Mouse (Mus musculus): Measurements from ENCODE around the gene Dok1. TPM values are rescaled to one million over a fixed set of nuclear protein-coding genes. Genes with fewer than 3 reads are reported as not detected.

Gene Dok1
- total RNA-seq, 2 experiments from 2014 or later: 1.9 to 2.5 TPM

- DNase-seq (ENCODE audit: extremely low spot score in 1 of 2, low spot score in 1 of 2): no peak
Measured at GRCm38 (mm10) chr6:82987411-82987971, 45.8 kb downstream of the Dok1 start.

Small RNA genes within 50 kb of the gene (microRNA-seq; reads per million reads assigned to microRNA genes)
- 0.20 to 0.55 reads per million in 2 experiments for gene Mir7040

Other genes starting within 250 kb of the Dok1 start
- 10 to 100 TPM; 37.8 to 37.9 TPM for gene Sema4f, start 93.7 kb downstream of the Dok1 start, total RNA-seq (2021)
- gene M1ap, start 86.6 kb downstream of the Dok1 start, total RNA-seq (2021): under 1 TPM in 1 of 2 experiments, not detected in 1; 0.34 TPM
- gene Loxl3, start 702 bp upstream of the Dok1 start, total RNA-seq (2021): 1 to 10 TPM; 3.3 to 3.9 TPM
- gene Aup1, start 21.1 kb upstream of the Dok1 start, total RNA-seq (2021): 100 to 1,000 TPM; 115 to 121 TPM
- 10 to 100 TPM; 51.8 to 52.7 TPM for gene Htra2, start 21.8 kb upstream of the Dok1 start, total RNA-seq (2021)
- gene Dqx1, start 24.4 kb upstream of the Dok1 start, total RNA-seq (2021): 1 to 10 TPM in 1 of 2 experiments, under 1 TPM in 1; 0.81 to 1.1 TPM
- not detected for gene Tlx2, start 36.8 kb upstream of the Dok1 start, total RNA-seq (2021)
- 10 to 100 TPM; 30.3 to 33.0 TPM for gene Pcgf1, start 44.4 kb upstream of the Dok1 start, total RNA-seq (2021)
- gene Lbx2, start 52.9 kb upstream of the Dok1 start, total RNA-seq (2021): under 1 TPM in 1 of 2 experiments, not detected in 1; 0.77 TPM
- gene Ccdc142, start 68.1 kb upstream of the Dok1 start, total RNA-seq (2021): 10 to 100 TPM in 1 of 2 experiments, 1 to 10 TPM in 1; 5.8 to 10.7 TPM
- 1 to 10 TPM; 5.4 to 8.2 TPM for gene Gm42688, start 68.1 kb upstream of the Dok1 start, total RNA-seq (2021)
- gene Mrpl53, start 75.6 kb upstream of the Dok1 start, total RNA-seq (2021): 10 to 100 TPM; 67.0 to 67.7 TPM
- 10 to 100 TPM; 25.7 to 28.9 TPM for gene Mogs, start 82.0 kb upstream of the Dok1 start, total RNA-seq (2021)
- 10 to 100 TPM; 54.3 to 58.0 TPM for gene Wbp1, start 88.1 kb upstream of the Dok1 start, total RNA-seq (2021)
- 10 to 100 TPM; 24.0 to 26.2 TPM for gene Ino80b, start 92.0 kb upstream of the Dok1 start, total RNA-seq (2021)
- 10 to 100 TPM; 83.6 to 93.5 TPM for gene Rtkn, start 102.0 kb upstream of the Dok1 start, total RNA-seq (2021)
- 10 to 100 TPM; 25.1 to 28.4 TPM for gene Wdr54, start 122.9 kb upstream of the Dok1 start, total RNA-seq (2021)
- 10 to 100 TPM; 22.1 to 25.0 TPM for gene 1700003E16Rik, start 122.9 kb upstream of the Dok1 start, total RNA-seq (2021)
- gene Dctn1, start 132.4 kb upstream of the Dok1 start, total RNA-seq (2021): 100 to 1,000 TPM; 371 to 399 TPM
- gene Slc4a5, start 186.4 kb upstream of the Dok1 start, total RNA-seq (2021): under 1 TPM; 0.30 to 0.66 TPM

All from layer of hippocampus, postnatal 25 days (tissue).